Mouse (Mus musculus) stomach, embryonic 15.5 days (tissue): ENCODE data around the gene Mbtd1. TPM values are rescaled to one million over a fixed set of nuclear protein-coding genes. Genes with fewer than 3 reads are reported as not detected.
"Not testable (repeated sequence)": the region's sequence is repeated elsewhere in the genome, so short reads cannot be mapped to it uniquely, and the experiment has no call there.

Experiments used
- ATAC-seq: fragments of 200-750 bp; cut with Nextera tagmentation; 2 replicates; pipeline ENCODE4 v1.8.0; 2017; ENCODE audit warnings: low read depth, moderate number of reproducible peaks, moderate TSS enrichment; ENCODE audit not compliant: insufficient read depth, low FRiP score
- H3K27ac ChIP-seq: fragments of 300-500 bp; sonication (generic); 2 replicates; pipeline ENCODE4 v1.5.1; 2015; ENCODE audit warnings: mild to moderate bottlenecking, inconsistent platforms
- H3K27me3 ChIP-seq: fragments of 300-500 bp; sonication (generic); replicated peaks from 2 replicates; pipeline ENCODE4 v1.6.1; 2015; ENCODE audit warnings: inconsistent platforms
- H3K36me3 ChIP-seq: fragments of 300-500 bp; sonication (generic); 2 replicates; pipeline ENCODE4 v1.6.1; 2015; ENCODE audit warnings: inconsistent platforms
- H3K4me1 ChIP-seq: fragments of 300-500 bp; sonication (generic); 2 replicates; pipeline ENCODE4 v1.6.1; 2015; ENCODE audit warnings: inconsistent platforms
- H3K4me2 ChIP-seq: fragments of 300-500 bp; sonication (generic); 2 replicates; pipeline ENCODE4 v1.6.1; 2015; ENCODE audit warnings: mild to moderate bottlenecking, inconsistent platforms
- H3K4me3 ChIP-seq: fragments of 300-500 bp; sonication (generic); replicated peaks from 2 replicates; pipeline ENCODE4 v1.5.1; 2015; ENCODE audit warnings: inconsistent platforms
- H3K9ac ChIP-seq: fragments of 300-500 bp; sonication (generic); 2 replicates; pipeline ENCODE4 v1.6.1; 2015; ENCODE audit warnings: inconsistent platforms
- H3K9me3 ChIP-seq: fragments of 300-500 bp; sonication (generic); 2 replicates; pipeline ENCODE4 v1.6.1; 2016; ENCODE audit warnings: inconsistent platforms
- WGBS: fragments of 180-500 bp; shearing (Covaris S2); methylation state at CpG from one replicate; pipeline ENCODE4 v1.1.7; 2015; 5-methylcytosine and 5-hydroxymethylcytosine counted together
- polyA plus RNA-seq: library from polyadenylated mRNA; unstranded; fragments of >200 nt; fragmentation: Nextera tagmentation; extraction: Ambion mirVana; gene quantifications from 2 replicates; pipeline ENCODE4 v1.2.1, GENCODE M21; 2015

Mbtd1 gene
- polyA plus RNA-seq, 1 experiment from 2014 or later = 25.0 TPM

GRCm38 (mm10) chr11:93887080-93887447, 1.4 kb downstream of the Mbtd1 start:
- WGBS = under 1% methylated on average over 4 of the region's 4 CpGs
- H3K9ac ChIP-seq = peak overlapping the region; percentile 90
- peak overlapping the region; percentile 97; the same call in 1 of the 2 replicates for H3K27ac ChIP-seq
- H3K9me3 ChIP-seq = no peaks in the 10 kb centered on the region
- no peaks in the 10 kb centered on the region for H3K27me3 ChIP-seq
- ATAC-seq = no peak
- H3K4me1 ChIP-seq = peaks cover 12% of the 10 kb centered on the region
- H3K36me3 ChIP-seq = no peaks in the 10 kb centered on the region
- peak overlapping the region; percentile 99 for H3K4me3 ChIP-seq
- peak overlapping the region; percentile 91 for H3K4me2 ChIP-seq

- no peak overlapping the region for H3K4me2 ChIP-seq
- WGBS = 72% methylated on average over 3 of the region's 3 CpGs
- H3K9me3 ChIP-seq = no peaks in the 10 kb centered on the region
- no peaks in the 10 kb centered on the region for H3K27me3 ChIP-seq
- ATAC-seq = no peak
- H3K27ac ChIP-seq = no peak overlapping the region
- H3K36me3 ChIP-seq = 0 out of 2 replicates have a peak, but pooled peaks cover 7% of the 10 kb centered on the region
- no peaks in the 10 kb centered on the region for H3K4me1 ChIP-seq
- H3K4me3 ChIP-seq = no peak overlapping the region
- no peak overlapping the region for H3K9ac ChIP-seq
Measured at GRCm38 (mm10) chr11:93897732-93898131, 12.1 kb downstream of the Mbtd1 start.

- no peaks in the 10 kb centered on the region for H3K9me3 ChIP-seq
Measured at GRCm38 (mm10) chr11:93906834-93907233, 21.2 kb downstream of the Mbtd1 start.

GRCm38 (mm10) chr11:93907839-93908238, 22.2 kb downstream of the Mbtd1 start:
- Histone ChIP-seq H3K27ac (no peak overlapping the region), H3K9me3 (no peaks in the 10 kb centered on the region), H3K9ac (no peak overlapping the region), H3K4me3 (no peak overlapping the region), H3K4me1 (no peaks in the 10 kb centered on the region), H3K27me3 (no peaks in the 10 kb centered on the region), H3K4me2 (no peak overlapping the region), H3K36me3 (peaks cover 13% of the 10 kb centered on the region)
- 62% methylated on average over 3 of the region's 3 CpGs for WGBS
- no peak for ATAC-seq

More at GRCm38 (mm10) chr11:93906834-93907233, 21.2 kb downstream of the Mbtd1 start:
- H3K4me1 ChIP-seq = no peaks in the 10 kb centered on the region
- no peak overlapping the region for H3K4me2 ChIP-seq
- no peaks in the 10 kb centered on the region for H3K27me3 ChIP-seq
- H3K27ac ChIP-seq = no peak overlapping the region
- no peak overlapping the region for H3K4me3 ChIP-seq
- H3K36me3 ChIP-seq = peaks cover 13% of the 10 kb centered on the region
- 77% methylated on average over 4 of the region's 4 CpGs for WGBS
- no peak overlapping the region for H3K9ac ChIP-seq
- no peak for ATAC-seq

- ATAC-seq = no peak
Measured at GRCm38 (mm10) chr11:93908829-93909228, 23.2 kb downstream of the Mbtd1 start.

GRCm38 (mm10) chr11:93911603-93912002, 26.0 kb downstream of the Mbtd1 start:
- H3K9me3 ChIP-seq = no peaks in the 10 kb centered on the region
- no peaks in the 10 kb centered on the region for H3K27me3 ChIP-seq
- no peak for ATAC-seq
- WGBS = 83% methylated on average over 3 of the region's 3 CpGs
- peaks cover 14% of the 10 kb centered on the region for H3K36me3 ChIP-seq
- no peaks in the 10 kb centered on the region for H3K4me1 ChIP-seq
- no peak overlapping the region for H3K4me2 ChIP-seq
- H3K27ac ChIP-seq = no peak overlapping the region
- H3K4me3 ChIP-seq = no peak overlapping the region
- H3K9ac ChIP-seq = no peak overlapping the region

More at GRCm38 (mm10) chr11:93908829-93909228, 23.2 kb downstream of the Mbtd1 start:
- no peaks in the 10 kb centered on the region for H3K27me3 ChIP-seq
- no peak overlapping the region for H3K4me3 ChIP-seq
- H3K4me2 ChIP-seq = no peak overlapping the region
- 86% methylated on average over 9 of the region's 9 CpGs for WGBS
- peaks cover 13% of the 10 kb centered on the region for H3K36me3 ChIP-seq
- H3K9me3 ChIP-seq = no peaks in the 10 kb centered on the region
- no peaks in the 10 kb centered on the region for H3K4me1 ChIP-seq
- H3K9ac ChIP-seq = no peak overlapping the region
- H3K27ac ChIP-seq = no peak overlapping the region

GRCm38 (mm10) chr11:93915019-93915418, 29.4 kb downstream of the Mbtd1 start:
- not testable (repeated sequence) for H3K9me3 ChIP-seq, H3K27me3 ChIP-seq, H3K4me3 ChIP-seq, H3K27ac ChIP-seq, H3K9ac ChIP-seq, ATAC-seq, H3K4me2 ChIP-seq, H3K4me1 ChIP-seq
- H3K36me3 ChIP-seq = peaks cover 19% of the 10 kb centered on the region
- 90% methylated on average over 2 of the region's 2 CpGs for WGBS

GRCm38 (mm10) chr11:93929106-93929505, 43.5 kb downstream of the Mbtd1 start:
- Histone ChIP-seq H3K27ac (no peak overlapping the region), H3K4me3 (no peak overlapping the region), H3K36me3 (peaks cover 40% of the 10 kb centered on the region), H3K27me3 (no peaks in the 10 kb centered on the region), H3K9me3 (no peaks in the 10 kb centered on the region), H3K4me1 (no peaks in the 10 kb centered on the region), H3K4me2 (no peak overlapping the region), H3K9ac (no peak overlapping the region)
- no peak for ATAC-seq

- 51% methylated on average over 2 of the region's 2 CpGs for whole genome bisulfite sequencing
- ATAC-seq = no peak
- Histone ChIP-seq H3K27me3 (no peaks in the 10 kb centered on the region), H3K9me3 (no peaks in the 10 kb centered on the region), H3K4me1 (no peaks in the 10 kb centered on the region), H3K4me3 (no peak overlapping the region), H3K9ac (no peak overlapping the region), H3K36me3 (peaks cover 14% of the 10 kb centered on the region; the same call in 1 of the 2 replicates), H3K27ac (no peak overlapping the region), H3K4me2 (no peak overlapping the region)
Measured at GRCm38 (mm10) chr11:93940906-93941305, 55.3 kb downstream of the Mbtd1 start.

GRCm38 (mm10) chr11:93944986-93945385, 59.3 kb downstream of the Mbtd1 start:
- H3K36me3 ChIP-seq = 0 out of 2 replicates have a peak, but pooled peaks cover 16% of the 10 kb centered on the region
- WGBS = 81% methylated on average over 3 of the region's 3 CpGs
- H3K4me2 ChIP-seq = no peak overlapping the region
- H3K27ac ChIP-seq = no peak overlapping the region
- H3K27me3 ChIP-seq = no peaks in the 10 kb centered on the region
- no peaks in the 10 kb centered on the region for H3K9me3 ChIP-seq
- H3K4me1 ChIP-seq = no peaks in the 10 kb centered on the region
- no peak overlapping the region for H3K4me3 ChIP-seq
- H3K9ac ChIP-seq = no peak overlapping the region
- ATAC-seq = no peak

- 87% methylated on average over 9 of the region's 9 CpGs for WGBS
- H3K9ac ChIP-seq = no peak overlapping the region
- no peaks in the 10 kb centered on the region for H3K9me3 ChIP-seq
- peaks cover 11% of the 10 kb centered on the region; the same call in 1 of the 2 replicates for H3K36me3 ChIP-seq
- H3K4me2 ChIP-seq = no peak overlapping the region
- H3K4me3 ChIP-seq = no peak overlapping the region
- peaks cover 15% of the 10 kb centered on the region; the same call in 1 of the 2 replicates for H3K4me1 ChIP-seq
- ATAC-seq = no peak
- H3K27me3 ChIP-seq = no peaks in the 10 kb centered on the region
- H3K27ac ChIP-seq = no peak overlapping the region
Measured at GRCm38 (mm10) chr11:93948887-93949567, 63.4 kb downstream of the Mbtd1 start.

- Histone ChIP-seq H3K9me3 (no peaks in the 10 kb centered on the region), H3K4me1 (peaks cover 21% of the 10 kb centered on the region; the same call in 1 of the 2 replicates), H3K4me2 (no peak overlapping the region), H3K9ac (no peak overlapping the region), H3K36me3 (peaks cover 11% of the 10 kb centered on the region; the same call in 1 of the 2 replicates), H3K27ac (no peak overlapping the region), H3K27me3 (no peaks in the 10 kb centered on the region), H3K4me3 (no peak overlapping the region)
- WGBS = 63% methylated on average over 1 of the region's 1 CpGs
- no peak for ATAC-seq
Measured at GRCm38 (mm10) chr11:93950045-93950444, 64.4 kb downstream of the Mbtd1 start.
